Mouse (Mus musculus) inflammation-experienced regulatory T-cells, adult 16 weeks (primary cell): Measurements from ENCODE around the gene Sprr2f. TPM values are rescaled to one million over a fixed set of nuclear protein-coding genes. Genes with fewer than 3 reads are reported as not detected.

Experiments
- polyA plus RNA-seq: library from polyadenylated mRNA; unstranded; fragments of 100-300 nt; shearing (Covaris generic); gene quantifications from one replicate; pipeline ENCODE4 v1.2.1, GENCODE M21; 2017

The Sprr2f gene
- polyA plus RNA-seq = not detected

GRCm38 (mm10) chr3:92364887-92365286 is at the start of gene Sprr2f:
Sprr2f (plus strand) TSS chr3:92365187.

GRCm38 (mm10) chr3:92316320-92316719 is 48.7 kb upstream of the Sprr2f start, which contains the start of gene Sprr2b:
Sprr2b (plus strand) TSS chr3:92316620.

GRCm38 (mm10) chr3:92338840-92339239 is 26.1 kb upstream of the Sprr2f start, which contains the start of gene Sprr2d:
Sprr2d (plus strand) TSS chr3:92339140.

GRCm38 (mm10) chr3:92351843-92352242 is 13.1 kb upstream of the Sprr2f start, which contains the start of gene Sprr2e:
Sprr2e (plus strand) TSS chr3:92352143.

GRCm38 (mm10) chr3:92385385-92385784 is 20.4 kb downstream of the Sprr2f start, which contains the start of gene Sprr2h:
Sprr2h (plus strand) TSS chr3:92385685.

GRCm38 (mm10) chr3:92407691-92408090 is 42.7 kb downstream of the Sprr2f start, which contains the start of gene Sprr2i:
Sprr2i (plus strand) TSS chr3:92407991.

Other genes with a start within 250 kb of the Sprr2f start
- not detected for gene Prr9, start 241.2 kb upstream of the Sprr2f start, polyA plus RNA-seq
- not detected for gene Lelp1, start 222.4 kb upstream of the Sprr2f start, polyA plus RNA-seq
- gene Sprr2a1, start 149.4 kb upstream of the Sprr2f start, polyA plus RNA-seq = not detected
- not detected for gene Sprr2a2, start 149.3 kb upstream of the Sprr2f start, polyA plus RNA-seq
- gene Sprr2a3, start 79.8 kb upstream of the Sprr2f start, polyA plus RNA-seq = not detected
- not detected for gene Sprr2b, start 48.6 kb upstream of the Sprr2f start, polyA plus RNA-seq
- not detected for gene Sprr2d, start 26.0 kb upstream of the Sprr2f start, polyA plus RNA-seq
- gene Sprr2e, start 13.0 kb upstream of the Sprr2f start, polyA plus RNA-seq = not detected
- gene Sprr2h, start 20.5 kb downstream of the Sprr2f start, polyA plus RNA-seq = not detected
- gene Sprr2i, start 42.8 kb downstream of the Sprr2f start, polyA plus RNA-seq = not detected
- gene Sprr2j-ps, start 52.9 kb downstream of the Sprr2f start, polyA plus RNA-seq = not detected
- gene Gm9774, start 64.2 kb downstream of the Sprr2f start, polyA plus RNA-seq = 22.3 TPM
- not detected for gene Sprr2k, start 67.4 kb downstream of the Sprr2f start, polyA plus RNA-seq
- not detected for gene Sprr1b, start 73.6 kb downstream of the Sprr2f start, polyA plus RNA-seq
- gene Sprr3, start 93.5 kb downstream of the Sprr2f start, polyA plus RNA-seq = not detected
- not detected for gene Sprr1a, start 120.7 kb downstream of the Sprr2f start, polyA plus RNA-seq
- gene Sprr4, start 135.3 kb downstream of the Sprr2f start, polyA plus RNA-seq = not detected
- not detected for gene 2310046K23Rik, start 169.3 kb downstream of the Sprr2f start, polyA plus RNA-seq
- not detected for gene Ivl, start 208.5 kb downstream of the Sprr2f start, polyA plus RNA-seq
- gene Smcp, start 223.8 kb downstream of the Sprr2f start, polyA plus RNA-seq = not detected
- not detected for gene 2210017I01Rik, start 242.3 kb downstream of the Sprr2f start, polyA plus RNA-seq